ENCODE assay signal across 28 mouse cellular contexts in genomic region chr7:113433451-113433850, GRCm38 (mm10). TPM values are rescaled to one million over a fixed set of nuclear protein-coding genes. Genes with fewer than 3 reads are reported as not detected.
"Had no signal": no experiment of that assay in that cellular context is flagged by ENCODE, and none has a peak within 500 bp of the region (broad histone marks: within the 10 kb centered on the region; RNA-seq: fewer than 3 reads in every experiment).

No protein-coding gene starts in this region.

- H3K4me1 ChIP-seq: heart, embryonic 10.5 days; heart, embryonic 12.5 days; hindbrain, embryonic 10.5 days; hindbrain, embryonic 12.5 days; intestine, embryonic 15.5 days; limb, embryonic 10.5 days; limb, embryonic 12.5 days; liver, embryonic 13.5 days; liver, embryonic 15.5 days had no signal

- DNase-seq: gastrocnemius, adult 2 months; gastrocnemius, postnatal 10 days; gastrocnemius, postnatal 25 days; heart, adult 18-20 months; heart, postnatal 10 days; heart, postnatal 4 days; liver; liver, embryonic 13.5 days; liver, postnatal 0 days had no signal

- H3K4me3 ChIP-seq: gastrocnemius, adult 2 months; heart, embryonic 10.5 days; heart, embryonic 12.5 days; hindbrain, embryonic 10.5 days; hindbrain, embryonic 12.5 days; intestine, embryonic 15.5 days; layer of hippocampus, adult 2 months; left cerebral cortex, adult 2 months; limb, embryonic 10.5 days; limb, embryonic 12.5 days; liver, embryonic 13.5 days; liver, embryonic 15.5 days had no signal

- H3K27me3 ChIP-seq: heart, embryonic 12.5 days; hindbrain, embryonic 12.5 days; intestine, embryonic 15.5 days; limb, embryonic 12.5 days; liver, embryonic 13.5 days; liver, embryonic 15.5 days had no signal

- H3K27ac ChIP-seq: gastrocnemius, adult 2 months; heart, embryonic 10.5 days; hindbrain, embryonic 10.5 days; hindbrain, embryonic 12.5 days; hindbrain, embryonic 14.5 days; intestine, embryonic 15.5 days; layer of hippocampus, adult 2 months; left cerebral cortex, adult 2 months; limb, embryonic 10.5 days; limb, embryonic 12.5 days; liver, embryonic 13.5 days; liver, embryonic 15.5 days had no signal

- H3K36me3 ChIP-seq: heart, embryonic 10.5 days; heart, embryonic 12.5 days; hindbrain, embryonic 10.5 days; hindbrain, embryonic 12.5 days; intestine, embryonic 15.5 days; limb, embryonic 10.5 days; limb, embryonic 12.5 days; liver, embryonic 13.5 days; liver, embryonic 15.5 days had no signal

RNA-seq across cellular contexts. Expression of gene Pth, which starts 45.1 kb away (rescaled TPM):
- polyA plus RNA-seq: frontal cortex, adult 2 months; heart, embryonic 10.5 days; heart, embryonic 12.5 days; heart, embryonic 14.5 days; hindbrain, embryonic 10.5 days; hindbrain, embryonic 12.5 days; hindbrain, embryonic 14.5 days; hindbrain, embryonic 16.5 days; inflammation-experienced regulatory T-cells, adult 6 months; intestine, embryonic 15.5 days; intestine, postnatal 0 days; kidney, embryonic 16.5 days; limb, embryonic 10.5 days; limb, embryonic 12.5 days; limb, embryonic 14.5 days; liver, embryonic 11.5 days; liver, embryonic 13.5 days; liver, embryonic 15.5 days; liver, postnatal 0 days had no signal
